Mouse (Mus musculus) right cerebral cortex, postnatal 36 days (tissue): ENCODE measurements around the gene Ceacam1.
"Not testable (repeated sequence)": the region's sequence is repeated elsewhere in the genome, so short reads cannot be mapped to it uniquely, and the experiment has no call there.

Source experiments
- DNase-seq, 2 experiments: peaks; one replicate each; pipeline ENCODE4 v3.0.0; 2022; ENCODE audit warnings: low spot score in 2 of 2, mixed read lengths in 1 of 2

Ceacam1 gene

DNA sequence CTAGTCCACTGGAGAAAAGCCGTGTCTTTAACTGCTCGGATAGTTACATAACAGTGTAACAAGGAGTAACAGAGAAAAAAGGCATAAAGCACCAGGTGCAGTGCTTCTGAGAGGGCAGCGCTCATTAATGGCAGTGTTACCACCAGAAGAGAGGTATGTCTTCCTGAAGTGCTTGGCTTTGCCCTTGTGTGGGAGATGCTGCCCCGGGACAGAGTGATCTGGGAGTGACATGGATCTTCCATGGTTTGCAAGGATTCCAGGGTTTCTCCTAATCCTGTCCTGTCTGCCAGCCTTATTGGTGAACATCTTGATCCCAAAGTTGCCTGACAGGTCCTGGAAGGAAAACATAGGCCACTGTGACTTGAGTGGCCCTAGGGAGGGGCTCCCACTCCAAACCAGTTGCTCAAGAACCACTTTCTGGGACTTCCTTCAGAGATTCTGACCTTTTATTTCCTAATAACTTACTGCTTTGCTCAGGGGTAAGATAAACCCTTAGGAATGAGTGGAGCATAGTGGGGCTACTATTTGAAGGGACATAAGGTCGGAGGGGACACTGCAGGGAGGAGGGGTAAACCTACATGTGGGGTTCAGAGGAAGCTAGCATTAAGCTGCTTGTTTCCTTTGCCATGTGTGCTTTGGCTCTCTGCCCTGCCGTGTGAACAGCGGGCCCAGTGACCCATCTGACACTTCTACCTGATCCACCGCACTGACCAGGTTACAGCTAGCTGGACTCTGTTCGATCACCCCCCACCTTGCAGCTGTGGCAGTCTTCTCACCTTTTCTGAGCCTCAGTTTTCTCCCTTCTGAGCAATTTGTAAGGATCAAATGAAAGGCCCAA is 37.2 kb downstream of the Ceacam1 start:
- no peak for DNase-seq

DNA sequence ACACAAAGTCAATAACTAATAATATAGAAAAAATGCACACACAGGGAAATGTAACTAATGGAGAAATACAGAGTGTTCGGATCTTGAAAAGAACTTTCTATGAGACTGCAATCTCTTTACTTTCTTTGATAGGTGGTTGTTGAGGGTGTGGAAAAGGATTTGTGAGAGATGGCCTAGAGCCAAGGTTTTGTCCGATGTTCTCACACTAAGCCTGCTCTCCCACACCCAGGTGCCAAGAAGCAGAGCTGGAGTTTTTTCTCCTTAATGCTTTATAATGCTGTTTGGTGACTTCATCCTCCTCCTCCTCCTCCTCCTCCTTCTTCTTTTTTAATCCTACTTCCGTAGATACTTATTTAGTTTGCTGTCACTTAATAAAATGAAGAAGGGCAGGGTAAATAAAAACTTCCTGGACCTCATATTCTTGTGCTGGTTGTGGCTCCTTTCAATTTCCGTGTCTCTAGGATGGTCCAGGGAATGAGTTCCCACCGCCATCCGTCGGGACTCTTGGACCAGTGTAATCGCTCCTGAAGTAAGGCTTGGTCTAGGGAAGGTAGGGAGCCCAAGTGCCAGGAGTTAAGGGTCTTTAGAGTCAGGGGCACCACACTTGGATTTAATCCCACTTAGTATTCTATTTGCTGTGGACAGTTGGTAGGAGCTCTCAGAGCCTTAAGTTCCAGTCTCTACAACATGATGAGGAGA is 38.1 kb downstream of the Ceacam1 start:
- no peak for DNase-seq

DNA sequence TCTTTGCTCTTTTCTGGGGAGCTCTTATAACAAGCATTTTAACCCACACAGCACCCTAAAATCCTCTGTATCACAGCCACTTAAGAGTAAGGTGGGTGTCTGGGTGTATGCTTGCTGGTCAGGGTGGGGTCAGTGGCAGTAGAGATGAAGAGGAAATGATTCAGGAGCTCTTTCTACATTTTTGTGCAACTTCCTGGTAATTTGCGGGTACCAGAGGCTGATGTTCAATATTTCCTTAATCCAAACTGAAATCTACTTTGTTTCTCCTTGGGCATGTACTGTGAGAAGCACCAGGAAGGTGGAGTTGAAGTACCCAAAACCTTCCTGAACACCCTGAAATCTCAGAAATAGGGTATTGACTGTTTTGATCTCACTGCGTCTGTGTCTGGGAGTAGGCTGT is 40.7 kb downstream of the Ceacam1 start:
- no peak for DNase-seq

DNA sequence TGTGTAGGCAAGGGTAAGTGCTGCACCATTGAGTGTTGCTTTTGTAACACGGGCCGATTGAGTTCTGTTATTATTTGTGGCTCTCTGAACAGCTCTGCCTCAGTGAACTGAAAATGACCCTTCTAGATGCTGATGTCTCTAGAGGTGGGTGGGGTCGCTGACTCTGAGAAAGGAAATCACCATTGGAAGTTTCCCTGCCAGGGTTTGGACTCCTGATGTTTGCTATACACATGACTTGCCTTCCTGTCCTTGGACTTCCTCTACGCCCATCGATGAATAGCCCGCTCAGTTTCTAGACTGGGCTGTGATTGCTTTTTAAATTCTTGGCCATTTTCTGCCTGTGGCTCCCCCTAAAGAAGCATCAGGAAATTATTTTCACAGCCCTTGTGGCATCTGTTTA is 41.2 kb downstream of the Ceacam1 start:
- no peak for DNase-seq

DNA sequence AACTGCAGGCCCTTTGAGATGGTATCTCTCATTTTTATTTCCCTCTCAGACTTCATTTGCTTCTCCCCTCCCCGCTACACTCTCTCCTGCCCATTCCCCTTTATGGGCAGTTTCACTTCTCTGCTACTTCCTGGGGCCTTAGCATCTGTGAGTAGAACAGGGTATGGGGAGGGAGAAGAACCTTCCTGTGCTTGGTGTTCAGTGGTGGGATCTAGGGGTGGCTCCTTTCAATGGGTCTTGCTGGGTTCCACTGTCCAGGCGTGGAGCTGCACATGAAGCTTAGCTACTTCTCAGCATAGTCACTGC is 41.9 kb downstream of the Ceacam1 start:
- no peak for DNase-seq

DNA sequence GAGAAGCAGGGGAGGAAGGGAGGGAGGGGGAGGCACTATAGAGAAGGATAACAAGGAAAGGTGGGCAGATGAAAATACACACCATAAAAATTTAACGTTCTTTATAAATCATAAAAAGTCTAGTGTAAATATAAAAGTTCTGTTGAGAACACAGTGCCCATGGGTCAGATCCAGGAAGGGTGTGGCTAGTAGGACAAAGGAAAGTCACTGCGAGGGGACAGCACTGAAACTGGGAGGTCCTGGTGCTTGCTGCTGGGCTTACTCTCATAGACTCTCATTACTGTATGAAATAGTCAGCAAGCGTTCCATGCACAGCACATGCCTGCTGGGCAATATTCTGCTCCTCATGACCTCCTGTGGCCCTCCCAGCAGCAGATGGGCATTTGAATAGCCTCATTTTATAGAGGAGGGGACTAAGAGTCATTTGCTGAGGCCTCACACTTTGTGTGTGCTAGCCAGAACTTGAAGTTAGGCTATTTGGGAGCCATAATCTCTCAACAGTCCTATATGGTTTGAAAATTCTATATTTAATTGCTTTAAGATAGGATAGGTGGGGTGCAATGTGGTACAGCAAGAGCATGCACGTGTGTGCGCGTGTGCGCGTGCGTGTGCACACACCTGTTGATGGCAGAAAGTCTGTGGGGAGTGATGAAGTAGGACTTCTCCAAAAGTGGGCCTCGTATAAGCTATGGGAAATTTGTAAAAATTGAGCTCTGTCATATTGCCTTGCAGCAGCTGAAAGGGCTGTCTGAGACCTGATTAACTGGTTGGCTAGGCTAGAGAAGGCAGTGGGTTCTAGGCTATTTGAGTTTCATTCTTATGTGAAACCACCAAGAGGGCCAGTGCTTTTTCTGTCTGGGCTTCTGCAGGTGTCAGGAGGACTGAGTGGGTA is 42.5 kb downstream of the Ceacam1 start:
- no peak for DNase-seq

DNA sequence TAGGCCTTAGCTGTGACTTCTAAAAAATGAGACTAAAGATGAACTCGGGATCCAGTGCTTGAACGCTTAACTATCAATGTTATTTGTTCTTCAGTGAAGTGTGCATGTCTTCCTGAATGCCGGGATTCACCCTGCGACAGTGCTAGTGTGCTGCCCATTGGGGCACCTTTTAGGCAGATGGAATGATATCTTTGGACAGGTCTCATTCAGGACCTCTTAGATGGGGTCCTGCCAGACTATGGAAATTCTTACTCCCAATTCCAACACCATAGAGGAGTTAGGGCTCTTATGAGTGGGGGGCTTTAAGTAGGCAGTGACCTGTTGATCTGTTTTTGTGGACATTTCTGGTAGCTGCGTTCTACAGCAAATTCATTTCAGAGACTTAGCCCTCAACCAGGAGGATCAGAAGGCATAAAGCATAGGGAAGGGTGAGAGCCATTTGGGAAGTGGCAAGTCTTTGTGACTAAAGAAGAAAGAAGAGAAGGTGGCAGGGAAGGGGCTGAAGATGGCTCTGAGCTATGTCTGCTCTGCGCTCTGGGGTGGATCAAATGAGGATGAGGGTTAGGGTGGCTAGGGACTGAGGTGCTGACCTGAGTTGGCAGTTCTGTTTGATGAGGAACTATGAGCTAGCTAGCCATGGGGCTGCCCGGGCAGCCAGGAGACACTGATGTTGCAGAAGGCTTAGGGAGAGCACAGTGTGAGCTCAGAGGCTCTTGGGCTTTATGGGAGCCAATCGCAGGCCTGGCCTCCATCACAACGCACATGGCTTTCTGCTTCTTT is 43.4 kb downstream of the Ceacam1 start:
- DNase-seq = no peak

DNA sequence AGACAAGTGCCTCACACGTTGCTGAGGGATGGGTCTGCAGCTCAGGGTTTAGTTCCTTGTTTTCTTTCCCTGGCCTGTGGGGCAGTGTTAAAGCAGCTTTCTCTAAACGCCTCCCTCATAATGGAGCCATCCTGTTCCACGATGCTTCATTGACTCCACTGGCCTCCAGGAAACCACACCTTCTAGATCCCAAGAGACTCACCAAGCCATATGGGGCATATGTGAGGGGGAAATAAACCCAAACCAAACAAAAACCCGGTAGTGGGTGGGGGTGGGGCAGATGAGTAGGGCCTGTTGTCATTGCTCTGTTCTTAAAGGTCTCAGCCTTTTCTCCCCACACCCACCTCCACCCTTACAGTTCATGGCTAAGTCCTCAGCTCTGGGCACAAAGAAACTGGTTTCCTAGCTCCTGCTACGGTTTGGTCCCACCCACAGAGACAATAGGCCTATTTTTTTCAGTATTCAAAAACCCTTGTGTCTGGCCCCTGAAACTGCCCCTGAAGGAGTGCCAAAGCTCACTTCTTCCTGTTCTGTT is 44.3 kb downstream of the Ceacam1 start:
- no peak for DNase-seq

DNA sequence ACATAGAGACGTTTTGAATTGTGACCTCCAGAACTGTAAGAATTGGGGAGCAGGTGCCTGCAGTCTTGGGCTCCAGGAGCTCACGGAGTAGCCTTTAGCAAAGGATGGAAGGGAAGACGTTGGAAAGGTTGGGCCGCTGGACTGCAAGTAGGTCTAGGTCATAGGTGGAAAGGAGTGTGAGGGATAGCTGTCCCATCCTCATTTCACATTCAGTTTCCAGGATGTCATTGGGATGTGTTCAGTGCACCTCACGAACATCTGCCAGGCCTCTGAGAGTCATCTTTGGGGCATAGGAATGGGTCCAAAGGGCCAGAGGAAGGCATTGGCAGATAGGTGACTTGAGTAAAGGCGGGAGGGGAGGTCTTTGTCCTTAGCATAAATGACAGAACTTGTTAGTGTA is 45.0 kb downstream of the Ceacam1 start:
- no peak for DNase-seq

DNA sequence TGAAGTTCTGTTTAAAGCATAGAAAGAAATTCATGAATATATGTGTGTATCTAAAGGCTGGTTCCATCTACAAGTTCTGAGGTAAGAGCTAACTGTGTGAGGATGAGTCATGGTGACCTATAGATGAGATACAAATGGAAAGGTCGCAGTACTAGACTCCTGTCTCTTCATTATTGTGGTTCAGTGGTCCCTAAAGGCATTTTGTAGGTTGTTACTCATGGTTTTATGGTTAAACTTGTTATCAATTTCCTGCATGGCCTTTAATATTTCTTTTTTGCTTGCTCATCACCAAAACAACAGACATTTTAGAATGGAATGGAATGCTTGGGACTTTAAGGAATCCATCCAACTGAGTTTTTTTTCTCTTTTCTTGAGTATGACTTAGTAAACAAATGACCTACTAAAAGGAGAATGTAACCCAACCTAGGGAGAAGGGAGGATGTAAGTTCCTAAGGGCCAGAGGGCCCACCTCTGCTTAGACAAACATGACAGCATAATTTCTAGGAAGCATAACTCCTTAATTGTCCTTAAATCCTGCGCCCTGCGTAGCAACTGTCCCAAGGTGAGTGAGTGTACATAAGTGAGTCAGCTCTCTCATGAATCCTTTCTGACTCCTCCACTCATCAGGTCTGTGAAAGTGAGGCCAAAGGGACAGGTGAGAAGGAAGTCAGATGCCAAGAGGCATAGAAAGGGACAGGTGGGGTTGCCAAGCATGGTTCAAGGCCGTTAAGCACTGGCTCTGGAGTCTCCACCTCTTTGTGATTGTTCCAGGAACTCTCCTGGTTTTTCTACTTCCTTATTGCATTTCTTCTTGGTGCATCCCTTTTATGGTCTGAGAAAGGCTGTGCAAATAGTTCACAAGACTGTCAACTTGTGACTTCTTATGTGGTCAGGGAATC is 47.3 kb downstream of the Ceacam1 start:
- no peak for DNase-seq

DNA sequence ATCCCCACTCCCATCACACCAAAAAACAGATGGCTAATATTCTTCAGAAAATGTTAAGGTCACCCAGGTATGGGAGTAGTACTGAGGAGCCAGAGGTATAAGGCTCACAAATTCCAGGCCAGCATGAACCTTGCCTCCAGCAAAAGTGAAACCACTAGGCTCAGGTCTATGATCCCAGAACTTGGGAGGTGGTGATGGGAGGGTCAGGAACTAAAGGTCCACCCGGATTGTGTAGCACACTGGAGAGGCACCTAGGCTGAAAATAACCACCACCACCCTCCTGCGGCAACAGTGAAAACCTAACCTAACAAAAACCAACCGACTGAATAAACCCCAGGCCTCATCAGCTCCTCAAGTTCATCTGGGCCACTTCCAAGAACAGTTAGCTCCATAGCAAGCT is 49.1 kb downstream of the Ceacam1 start:
- no peak for DNase-seq

DNA sequence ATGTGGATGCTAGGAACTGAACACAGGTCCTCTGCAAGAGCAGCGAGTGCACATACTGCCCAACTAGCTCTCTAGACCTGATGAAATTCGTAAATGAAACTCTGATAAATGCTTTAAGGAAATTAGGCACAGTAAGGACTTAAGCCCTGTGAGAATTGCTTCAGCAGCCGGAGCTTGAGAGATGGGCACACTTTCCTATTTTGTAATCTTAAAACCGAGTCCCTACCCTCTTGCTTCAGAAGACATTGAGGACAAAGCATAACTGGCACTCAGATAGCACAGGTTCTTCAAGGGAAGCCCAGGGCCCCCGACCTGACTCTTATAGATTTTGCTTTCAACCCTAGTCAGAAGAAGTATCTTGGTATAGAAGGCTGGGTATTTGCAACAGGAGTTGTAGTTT is 50.3 kb downstream of the Ceacam1 start:
- no peak for DNase-seq

DNA sequence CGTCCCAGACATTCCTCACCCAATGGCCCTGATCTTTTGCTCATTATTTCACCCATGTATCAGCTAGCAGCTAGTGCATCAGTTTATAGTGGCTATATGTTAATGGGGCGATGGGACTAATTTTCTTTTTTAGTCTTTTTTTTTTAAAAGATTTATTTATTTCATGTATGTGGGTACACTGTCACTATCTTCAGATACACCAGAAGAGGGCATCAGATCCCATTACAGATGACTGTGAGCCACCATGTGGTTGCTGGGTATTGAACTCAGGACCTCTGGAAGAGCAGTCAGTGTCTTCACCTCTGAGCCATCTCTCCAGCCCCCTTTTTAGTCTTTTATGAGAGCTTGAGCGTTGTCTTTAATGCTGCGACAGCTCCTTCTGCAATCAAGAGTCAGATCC is 51.0 kb downstream of the Ceacam1 start:
- DNase-seq = not testable (repeated sequence)

DNA sequence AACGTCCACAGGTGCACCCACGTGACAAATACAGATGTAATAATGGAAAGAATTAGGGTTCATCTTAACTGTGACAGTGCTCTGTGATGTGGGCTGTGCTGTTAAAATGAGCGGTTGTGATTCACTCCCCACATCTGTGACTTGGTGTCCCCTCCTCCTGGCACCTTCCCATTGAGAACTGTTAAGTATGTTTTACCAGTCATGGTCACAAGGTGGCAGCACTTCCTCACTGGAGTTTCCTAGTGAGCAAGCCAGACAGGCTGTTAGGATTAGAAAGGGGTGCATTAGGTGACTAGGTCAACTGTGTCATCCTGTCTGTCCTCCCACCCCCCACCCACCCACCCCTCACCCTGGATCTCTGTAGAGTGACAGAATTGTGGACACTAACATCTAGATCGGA is 53.0 kb downstream of the Ceacam1 start:
- DNase-seq = peak; percentile 54 to 60

DNA sequence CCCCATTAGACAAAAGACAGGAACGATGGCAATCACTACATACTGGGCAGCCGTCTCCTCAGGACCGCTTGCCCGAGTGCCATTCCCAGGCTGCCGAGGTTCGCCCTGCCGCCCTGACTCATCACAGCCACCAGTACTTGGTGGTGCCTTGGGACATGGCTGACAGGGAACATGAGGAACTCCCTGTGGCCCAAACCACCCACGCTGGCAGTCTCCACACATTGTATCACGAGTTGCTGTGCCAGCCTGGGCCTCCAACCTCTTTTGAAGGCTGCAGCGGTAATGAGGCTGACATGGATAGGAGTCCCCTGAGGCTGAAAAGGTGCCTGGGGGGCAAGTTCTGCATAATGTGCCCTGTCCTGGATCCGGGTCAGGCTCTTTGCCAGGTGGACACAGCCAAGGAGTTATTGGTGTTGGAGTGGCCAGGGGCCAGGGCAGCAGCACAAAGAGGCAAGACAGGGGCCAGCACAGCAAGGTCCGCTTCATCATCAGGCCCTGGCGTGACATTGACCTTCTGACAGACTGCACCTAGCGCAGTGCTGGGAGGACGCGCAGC is 55.0 kb downstream of the Ceacam1 start:
- DNase-seq = no peak

DNA sequence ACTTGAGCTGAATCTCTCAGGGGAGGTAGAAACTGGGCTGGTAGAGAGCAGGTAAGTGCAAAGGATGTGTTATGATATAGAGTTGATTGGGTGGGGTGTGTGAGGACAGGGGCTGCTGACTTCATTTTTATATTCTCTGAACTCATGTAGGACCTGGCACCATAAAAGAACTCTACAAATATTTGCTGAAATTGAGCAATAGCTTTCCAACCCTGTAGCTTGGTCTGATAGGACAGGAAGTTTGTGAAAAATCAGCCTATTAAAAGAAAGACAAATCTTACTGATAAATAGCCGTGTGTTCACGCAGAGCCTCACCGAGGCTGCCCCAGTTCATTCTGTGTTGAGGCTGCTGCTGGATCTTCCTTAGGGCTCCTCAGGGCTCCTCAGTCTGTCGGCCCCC is 57.5 kb downstream of the Ceacam1 start:
- DNase-seq = no peak

DNA sequence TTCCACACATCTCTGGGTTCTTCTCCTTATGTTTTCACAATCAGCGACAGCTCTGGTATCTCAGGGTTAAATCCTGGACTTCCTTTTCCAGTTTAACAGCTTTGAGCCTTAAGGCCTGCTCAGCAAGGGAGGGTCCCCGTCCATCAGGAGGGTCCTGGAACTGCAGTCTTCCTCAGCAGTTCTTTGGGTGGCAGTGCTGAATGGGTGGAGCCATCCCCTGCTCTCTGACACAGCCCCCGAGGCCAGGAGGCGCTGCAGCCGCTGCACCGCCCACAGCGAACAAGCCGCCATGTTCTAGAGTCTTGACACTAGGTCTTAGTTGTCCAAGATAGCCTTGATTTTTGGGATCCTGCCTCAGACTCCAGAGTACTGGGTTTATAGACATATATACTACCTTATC is 57.9 kb downstream of the Ceacam1 start:
- DNase-seq = no peak

DNA sequence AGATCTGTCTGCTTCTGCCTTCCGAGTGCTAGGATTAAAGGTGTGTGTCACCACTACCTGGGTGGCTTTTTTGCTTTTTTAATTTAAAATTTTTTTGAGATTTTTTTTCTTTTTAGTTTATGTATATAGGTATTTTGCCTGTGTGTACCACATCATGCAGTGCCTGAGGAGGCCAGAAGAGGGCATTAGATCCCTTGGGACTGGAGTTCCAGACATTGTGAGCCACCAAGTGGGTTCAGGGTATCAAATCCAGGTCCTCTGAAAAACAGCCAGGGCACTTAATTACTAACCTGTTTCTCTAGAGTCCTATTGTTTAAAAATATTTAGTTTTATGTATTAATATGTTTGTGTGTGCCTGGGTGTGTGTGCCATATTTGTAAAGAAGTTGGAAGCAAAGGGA is 59.8 kb downstream of the Ceacam1 start:
- no peak for DNase-seq

DNA sequence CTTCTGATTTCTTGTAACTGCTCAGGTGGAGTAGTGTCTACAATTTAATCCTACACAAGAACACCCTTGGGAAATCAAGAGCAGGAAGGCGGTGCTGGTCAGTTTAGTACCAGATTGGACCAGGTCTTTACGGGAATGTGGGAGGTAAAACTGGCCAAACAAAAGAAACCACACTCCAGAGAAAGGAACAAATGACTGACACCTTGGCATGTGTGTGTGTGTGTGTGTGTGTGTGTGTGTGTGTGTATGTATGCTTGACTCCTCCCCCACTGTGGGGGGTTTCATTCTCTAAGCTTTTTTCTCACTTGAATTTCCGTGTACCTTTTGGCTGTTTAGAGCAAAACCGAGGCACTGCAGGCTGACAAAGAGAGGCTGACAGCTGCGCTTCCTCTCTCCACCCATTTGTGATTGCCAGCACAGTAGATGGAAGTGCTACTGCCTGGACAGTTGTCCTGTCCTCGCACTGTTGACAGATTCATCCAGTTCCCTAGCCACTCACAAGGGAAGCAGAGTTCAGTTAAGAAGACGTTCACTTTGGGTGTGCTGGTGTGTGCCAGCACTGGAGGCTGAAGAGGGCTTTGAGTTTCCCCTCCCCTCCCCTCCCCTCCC is 64.5 kb downstream of the Ceacam1 start, which contains the start of gene Cxcl17:
TSS of gene Cxcl17 (minus strand) at position 54 of the 609 bp plus-strand sequence.
- no peak for DNase-seq

DNA sequence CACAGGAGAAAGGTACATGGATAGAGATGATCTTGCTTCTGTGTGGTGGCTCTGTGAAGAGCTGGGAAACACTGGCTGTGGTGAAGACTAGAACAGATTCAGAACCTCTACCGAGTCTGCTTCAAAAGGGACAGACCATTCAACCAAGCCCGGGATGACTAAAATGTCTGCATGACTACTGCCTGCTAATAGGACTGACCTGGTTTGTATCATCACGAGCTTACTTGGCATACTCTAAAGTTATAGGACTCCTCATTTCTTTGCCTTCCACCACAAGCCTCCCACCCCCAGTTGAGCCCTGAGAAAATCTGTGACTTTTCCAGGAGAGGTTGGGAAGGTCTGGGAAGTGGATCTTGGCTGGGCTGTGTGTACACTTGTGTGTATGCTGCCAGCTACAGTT is 65.5 kb downstream of the Ceacam1 start:
- DNase-seq = no peak
